Mouse (Mus musculus) liver, embryonic 16.5 days (tissue): ENCODE measurements at regions not wholly inside any gene's neighbourhood (a gene's known extent, or its start where the extent isn't known, plus 50 kb on each side); places are given as distances from the start of the nearest gene placed in this dataset.

Experiments used
- ATAC-seq: fragments of 200-750 bp; cut with Nextera tagmentation; 2 replicates; pipeline ENCODE4 v1.8.0; 2017; ENCODE audit warnings: low read depth, mild to moderate bottlenecking, moderate number of reproducible peaks, moderate library complexity
- H3K27ac ChIP-seq: fragments of 300-500 bp; sonication (generic); 2 replicates; pipeline ENCODE4 v1.5.1; 2014; ENCODE audit warnings: mild to moderate bottlenecking, low read length
- H3K27me3 ChIP-seq: fragments of 300-500 bp; sonication (generic); 2 replicates; pipeline ENCODE4 v1.6.1; 2014; ENCODE audit warnings: low read depth, low read length, mixed read lengths; ENCODE audit not compliant: control insufficient read depth, insufficient read depth
- H3K36me3 ChIP-seq: fragments of 300-500 bp; sonication (generic); 2 replicates; pipeline ENCODE4 v1.6.1; 2014; ENCODE audit warnings: mild to moderate bottlenecking; ENCODE audit not compliant: control insufficient read depth, insufficient read depth
- H3K4me1 ChIP-seq: fragments of 300-500 bp; sonication (generic); 2 replicates; pipeline ENCODE4 v1.6.1; 2014; ENCODE audit warnings: low read depth, low read length, mixed read lengths; ENCODE audit not compliant: control insufficient read depth
- H3K4me2 ChIP-seq: fragments of 300-500 bp; sonication (generic); 2 replicates; pipeline ENCODE4 v1.6.1; 2014; ENCODE audit warnings: low read depth, low read length, mixed read lengths
- H3K4me3 ChIP-seq: fragments of 300-500 bp; sonication (generic); 2 replicates; pipeline ENCODE4 v1.5.1; 2014; ENCODE audit warnings: low read depth, mild to moderate bottlenecking, low read length
- H3K9ac ChIP-seq: fragments of 300-500 bp; sonication (generic); 2 replicates; pipeline ENCODE4 v1.6.1; 2014; ENCODE audit warnings: low read depth, low read length
- H3K9me3 ChIP-seq: fragments of 300-500 bp; sonication (generic); replicated peaks from 2 replicates; pipeline ENCODE4 v1.6.1; 2016; ENCODE audit warnings: low read length; ENCODE audit not compliant: control insufficient read depth
- WGBS: fragments of 180-500 bp; shearing (Covaris S2); extraction: QIAGEN DNeasy Blood & Tissue Kit; methylation state at CpG from one replicate; pipeline ENCODE4 v1.1.7; 2014; ENCODE audit not compliant: insufficient replicate concordance; 5-methylcytosine and 5-hydroxymethylcytosine counted together

GRCm38 (mm10) chr5:149815879-149816278 is 137.8 kb downstream of the B3glct start:
- H3K27ac ChIP-seq = no peak overlapping the region
- 26% methylated on average over 3 of the region's 3 CpGs for WGBS
- H3K36me3 ChIP-seq = no peaks in the 10 kb centered on the region
- H3K4me2 ChIP-seq = no peak overlapping the region
- no peaks in the 10 kb centered on the region for H3K27me3 ChIP-seq
- no peak overlapping the region for H3K4me3 ChIP-seq
- ATAC-seq = no peak
- no peaks in the 10 kb centered on the region for H3K9me3 ChIP-seq
- H3K4me1 ChIP-seq = no peaks in the 10 kb centered on the region
- no peak overlapping the region for H3K9ac ChIP-seq

GRCm38 (mm10) chr5:149818812-149819211 is 140.8 kb downstream of the B3glct start:
- no peak overlapping the region for H3K9ac ChIP-seq
- no peaks in the 10 kb centered on the region for H3K4me1 ChIP-seq
- H3K4me3 ChIP-seq = no peak overlapping the region
- H3K9me3 ChIP-seq = no peaks in the 10 kb centered on the region
- no peaks in the 10 kb centered on the region for H3K27me3 ChIP-seq
- no peak for ATAC-seq
- no peaks in the 10 kb centered on the region for H3K36me3 ChIP-seq
- no peak overlapping the region for H3K27ac ChIP-seq
- H3K4me2 ChIP-seq = no peak overlapping the region
- 38% methylated on average over 6 of the region's 6 CpGs for WGBS

GRCm38 (mm10) chr5:149823821-149824220 is 145.8 kb downstream of the B3glct start:
- Histone ChIP-seq H3K9ac (no peak overlapping the region), H3K36me3 (no peaks in the 10 kb centered on the region), H3K4me3 (no peak overlapping the region), H3K4me1 (no peaks in the 10 kb centered on the region), H3K27me3 (no peaks in the 10 kb centered on the region), H3K9me3 (no peaks in the 10 kb centered on the region), H3K4me2 (no peak overlapping the region), H3K27ac (no peak overlapping the region)
- 65% methylated on average over 9 of the region's 9 CpGs for whole genome bisulfite sequencing
- no peak for ATAC-seq

- 44% methylated on average over 3 of the region's 3 CpGs for WGBS
Observed at GRCm38 (mm10) chr5:149827599-149827998, 149.6 kb downstream of the B3glct start.

GRCm38 (mm10) chr5:149831122-149831861 is 153.3 kb downstream of the B3glct start:
- Histone ChIP-seq H3K27ac (no peak overlapping the region), H3K4me1 (peaks cover 2% of the 10 kb centered on the region; the same call in 1 of the 2 replicates), H3K27me3 (no peaks in the 10 kb centered on the region), H3K4me3 (peak overlapping the region; percentile 38), H3K4me2 (peak overlapping the region; percentile 51), H3K9ac (no peak overlapping the region), H3K36me3 (no peaks in the 10 kb centered on the region), H3K9me3 (no peaks in the 10 kb centered on the region)
- ATAC-seq = no peak
- 4% methylated on average over 28 of the region's 28 CpGs for WGBS

More at GRCm38 (mm10) chr5:149827599-149827998, 149.6 kb downstream of the B3glct start:
- Histone ChIP-seq H3K4me2 (no peak overlapping the region), H3K36me3 (no peaks in the 10 kb centered on the region), H3K9ac (no peak overlapping the region), H3K27me3 (no peaks in the 10 kb centered on the region), H3K27ac (no peak overlapping the region), H3K4me3 (no peak overlapping the region), H3K9me3 (no peaks in the 10 kb centered on the region), H3K4me1 (peaks cover 2% of the 10 kb centered on the region; the same call in 1 of the 2 replicates)
- no peak for ATAC-seq

GRCm38 (mm10) chr5:149837379-149837778 is 159.3 kb downstream of the B3glct start:
- H3K27ac ChIP-seq = no peak overlapping the region
- no peak overlapping the region for H3K9ac ChIP-seq
- no peaks in the 10 kb centered on the region for H3K4me1 ChIP-seq
- no peak overlapping the region for H3K4me3 ChIP-seq
- no peaks in the 10 kb centered on the region for H3K9me3 ChIP-seq
- no peaks in the 10 kb centered on the region for H3K36me3 ChIP-seq
- H3K27me3 ChIP-seq = no peaks in the 10 kb centered on the region
- no peak overlapping the region for H3K4me2 ChIP-seq
- no peak for ATAC-seq
- 43% methylated on average over 2 of the region's 2 CpGs for WGBS

GRCm38 (mm10) chr5:149842491-149842890 is 164.5 kb downstream of the B3glct start:
- H3K36me3 ChIP-seq = no peaks in the 10 kb centered on the region
- H3K9ac ChIP-seq = no peak overlapping the region
- no peak for ATAC-seq
- no peaks in the 10 kb centered on the region for H3K9me3 ChIP-seq
- H3K4me3 ChIP-seq = no peak overlapping the region
- 48% methylated on average over 6 of the region's 6 CpGs for WGBS
- H3K4me1 ChIP-seq = no peaks in the 10 kb centered on the region
- H3K27me3 ChIP-seq = no peaks in the 10 kb centered on the region
- no peak overlapping the region for H3K27ac ChIP-seq
- H3K4me2 ChIP-seq = no peak overlapping the region

GRCm38 (mm10) chr5:149843310-149843709 is 165.3 kb downstream of the B3glct start:
- H3K36me3 ChIP-seq = no peaks in the 10 kb centered on the region
- H3K9ac ChIP-seq = no peak overlapping the region
- 41% methylated on average over 7 of the region's 7 CpGs for WGBS
- H3K27ac ChIP-seq = no peak overlapping the region
- no peak for ATAC-seq
- H3K27me3 ChIP-seq = no peaks in the 10 kb centered on the region
- H3K4me2 ChIP-seq = no peak overlapping the region
- H3K4me1 ChIP-seq = no peaks in the 10 kb centered on the region
- no peaks in the 10 kb centered on the region for H3K9me3 ChIP-seq
- H3K4me3 ChIP-seq = no peak overlapping the region

- Histone ChIP-seq H3K9ac (no peak overlapping the region), H3K27me3 (no peaks in the 10 kb centered on the region), H3K27ac (no peak overlapping the region), H3K36me3 (no peaks in the 10 kb centered on the region), H3K9me3 (no peaks in the 10 kb centered on the region), H3K4me1 (no peaks in the 10 kb centered on the region), H3K4me2 (no peak overlapping the region), H3K4me3 (no peak overlapping the region)
- WGBS = 67% methylated on average over 8 of the region's 8 CpGs
- no peak for ATAC-seq
Observed at GRCm38 (mm10) chr5:149845256-149845655, 167.2 kb downstream of the B3glct start.
